Mouse (Mus musculus): ENCODE measurements around the gene Faim2.

Faim2 gene

GRCm38 (mm10) chr15:99509840-99510239, 18.1 kb downstream of the Faim2 start:
- DNase-seq (ENCODE audit: extremely low spot score), result no peak

GRCm38 (mm10) chr15:99505324-99506095, 22.5 kb downstream of the Faim2 start:
- DNase-seq (ENCODE audit: extremely low spot score), result no peak

- no peak for DNase-seq (ENCODE audit: extremely low spot score)
Observed at GRCm38 (mm10) chr15:99503256-99503655, 24.7 kb downstream of the Faim2 start.

- DNase-seq (ENCODE audit: extremely low spot score), result no peak
Observed at GRCm38 (mm10) chr15:99502311-99502831, 25.6 kb downstream of the Faim2 start.

- no peak for DNase-seq (ENCODE audit: extremely low spot score)
Observed at GRCm38 (mm10) chr15:99501292-99502260, 26.4 kb downstream of the Faim2 start.

- DNase-seq (ENCODE audit: extremely low spot score), result no peak
Observed at GRCm38 (mm10) chr15:99500320-99500719, 27.6 kb downstream of the Faim2 start.

GRCm38 (mm10) chr15:99499726-99500125, 28.2 kb downstream of the Faim2 start:
- no peak for DNase-seq (ENCODE audit: extremely low spot score)

- DNase-seq (ENCODE audit: extremely low spot score), result no peak
Observed at GRCm38 (mm10) chr15:99498781-99499180, 29.2 kb downstream of the Faim2 start.

GRCm38 (mm10) chr15:99498356-99498755, 29.6 kb downstream of the Faim2 start:
- DNase-seq (ENCODE audit: extremely low spot score), result no peak

- DNase-seq (ENCODE audit: extremely low spot score), result no peak
Observed at GRCm38 (mm10) chr15:99497527-99498242, 30.3 kb downstream of the Faim2 start.

- peak; percentile 63 for DNase-seq (ENCODE audit: extremely low spot score)
Observed at GRCm38 (mm10) chr15:99497061-99497460, 30.9 kb downstream of the Faim2 start.

- DNase-seq (ENCODE audit: extremely low spot score), result no peak
Observed at GRCm38 (mm10) chr15:99484745-99485144, 43.2 kb downstream of the Faim2 start.

- no peak for DNase-seq (ENCODE audit: extremely low spot score)
Observed at GRCm38 (mm10) chr15:99475814-99476213, 52.2 kb downstream of the Faim2 start.

GRCm38 (mm10) chr15:99474576-99474926, 53.4 kb downstream of the Faim2 start, which contains the start of gene Bcdin3d:
Bcdin3d (minus strand) TSS chr15:99474730.
- DNase-seq (ENCODE audit: extremely low spot score), result peak; percentile 96

GRCm38 (mm10) chr15:99473801-99474575, 54.0 kb downstream of the Faim2 start:
- no peak for DNase-seq (ENCODE audit: extremely low spot score)

- no peak for DNase-seq (ENCODE audit: extremely low spot score)
Observed at GRCm38 (mm10) chr15:99472972-99473371, 55.0 kb downstream of the Faim2 start.

GRCm38 (mm10) chr15:99471677-99472063, 56.3 kb downstream of the Faim2 start:
- no peak for DNase-seq (ENCODE audit: extremely low spot score)

- peak; percentile 33 for DNase-seq (ENCODE audit: extremely low spot score)
Observed at GRCm38 (mm10) chr15:99470971-99471676, 56.8 kb downstream of the Faim2 start.

- DNase-seq (ENCODE audit: extremely low spot score), result no peak
Observed at GRCm38 (mm10) chr15:99470224-99470761, 57.7 kb downstream of the Faim2 start.

GRCm38 (mm10) chr15:99469736-99470135, 58.2 kb downstream of the Faim2 start:
- no peak for DNase-seq (ENCODE audit: extremely low spot score)

All from embryo, embryonic 9.5 days (tissue).